Mouse (Mus musculus): ENCODE measurements at regions not wholly inside any gene's neighbourhood (a gene's known extent, or its start where the extent isn't known, plus 50 kb on each side); places are given as distances from the start of the nearest gene placed in this dataset.

DNA sequence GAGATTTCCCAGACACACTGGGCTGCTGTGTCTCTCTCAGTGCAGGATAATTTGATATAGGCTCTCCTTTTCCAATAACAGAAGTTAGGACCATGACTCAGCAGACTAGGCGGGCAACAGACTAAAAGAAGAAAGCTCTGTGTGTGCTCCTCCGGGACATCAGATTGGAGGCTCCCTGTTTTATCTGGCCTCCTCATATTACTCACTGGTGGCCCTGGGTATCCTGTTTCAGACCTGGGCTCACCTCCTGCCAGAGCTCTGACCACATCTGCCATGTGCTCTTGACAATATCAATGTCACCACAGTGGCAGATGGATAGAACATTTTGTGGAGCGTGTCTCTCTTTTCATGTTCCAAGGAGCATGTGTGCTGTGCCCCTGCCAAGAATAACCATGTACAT is 308.1 kb upstream of the Slco3a1 start:
- TF ChIP-seq CHD2 (IDR thresholded peaks at IDR 0.05; ENCODE audit: low read depth, low read length) = no peak
- TF ChIP-seq ZC3H11A (IDR thresholded peaks at IDR 0.05; ENCODE audit: borderline replicate concordance, low read depth, low read length) = no peak
- TF ChIP-seq HCFC1 (IDR thresholded peaks at IDR 0.05; ENCODE audit: borderline replicate concordance, insufficient read depth, low read length) = no peak
- no peak for TF ChIP-seq MAFK (IDR thresholded peaks at IDR 0.05; ENCODE audit: insufficient read depth, low read depth, low read length)
